Mouse (Mus musculus) G1E (cell line): ENCODE measurements around the gene Thap8. TPM values are rescaled to one million over a fixed set of nuclear protein-coding genes. Genes with fewer than 3 reads are reported as not detected.

ENCODE experiments used
- ATAC-seq: 2 replicates; pipeline ENCODE4 v1.8.0; 2016; ENCODE audit warnings: mild to moderate bottlenecking; ENCODE audit not compliant: insufficient number of reproducible peaks, poor library complexity, low FRiP score, severe bottlenecking; ENCODE audit errors: extremely low read depth
- DNase-seq: peaks from one replicate; pipeline ENCODE4 v3.0.0; 2012; ENCODE audit warnings: low spot score
- H3K27me3 ChIP-seq: 2 replicates; pipeline ENCODE4 v1.6.1; 2012; ENCODE audit warnings: mild to moderate bottlenecking, low read length, inconsistent platforms; ENCODE audit not compliant: insufficient read depth
- H3K36me3 ChIP-seq: replicated peaks from 2 replicates; pipeline ENCODE3; 2012; ENCODE audit warnings: mild to moderate bottlenecking, inconsistent platforms
- H3K4me1 ChIP-seq: 2 replicates; pipeline ENCODE4 v1.6.1; 2012; ENCODE audit warnings: low read depth, low read length, inconsistent platforms, mixed read lengths; ENCODE audit not compliant: insufficient read depth
- H3K4me3 ChIP-seq: 2 replicates; pipeline ENCODE4 v1.5.1; 2012; ENCODE audit warnings: low read depth, mild to moderate bottlenecking, inconsistent platforms, low read length, moderate library complexity, mixed read lengths
- H3K9me3 ChIP-seq: replicated peaks from 2 replicates; pipeline ENCODE4 v1.6.1; 2012; ENCODE audit warnings: inconsistent platforms
- CTCF ChIP-seq: IDR thresholded peaks from 2 replicates; pipeline ENCODE4 v1.5.1; 2012; ENCODE audit warnings: low read depth, low read length, inconsistent platforms, mixed read lengths
- GATA1 ChIP-seq: IDR thresholded peaks from 2 replicates; pipeline ENCODE4 v1.6.1; 2012; ENCODE audit warnings: borderline replicate concordance, low read length, inconsistent platforms, mixed read lengths
- GATA2 ChIP-seq: IDR thresholded peaks from 2 replicates; pipeline ENCODE4 v1.6.1; 2012; ENCODE audit warnings: low read depth, low read length, inconsistent platforms, borderline replicate concordance
- POLR2AphosphoS5 ChIP-seq: IDR thresholded peaks from 2 replicates; pipeline ENCODE4 v1.6.1; 2012; ENCODE audit warnings: low read depth, low read length, inconsistent platforms; ENCODE audit not compliant: insufficient replicate concordance
- TAL1 ChIP-seq: conservative IDR thresholded peaks from 2 replicates; pipeline ENCODE4 v1.6.1; 2012; ENCODE audit warnings: low read depth, low read length, inconsistent platforms, mixed read lengths
- polyA plus RNA-seq: library from polyadenylated mRNA; stranded (reverse); fragments of >175 nt; gene quantifications from 2 replicates; pipeline ENCODE4 v1.2.3, GENCODE M21; 2012
- total RNA-seq, 2 experiments: library from RNA; stranded (forward) in 1 of 2; stranded (reverse) in 1 of 2; fragments of 200-1000 nt in 1 of 2; fragments of >200 nt in 1 of 2; fragmentation: Nextera tagmentation in 1 of 2; gene quantifications; 2 replicates each; pipeline ENCODE4 v1.2.3; 2014 to 2017

The Thap8 gene
- total and polyA plus RNA-seq, 3 experiments: 0.10 to 1.4 (median 1.1) TPM

GRCm38 (mm10) chr7:30291215-30292131, 11.6 kb downstream of the Thap8 start, which contains the start of gene Clip3:
Gene Clip3 (plus strand): TSS chr7:30291728.
- no peaks in the 10 kb centered on the region for H3K9me3 ChIP-seq
- peaks cover 2% of the 10 kb centered on the region for H3K4me1 ChIP-seq
- H3K27me3 ChIP-seq: peaks cover 57% of the 10 kb centered on the region
- DNase-seq (no peak), ATAC-seq (no peak)
- H3K4me3 ChIP-seq: no peak within 1 kb of the TSS
- no peaks in the 10 kb centered on the region for H3K36me3 ChIP-seq
- TF ChIP-seq CTCF (no peak), GATA2 (no peak), POLR2AphosphoS5 (no peak), GATA1 (no peak), TAL1 (no peak)

GRCm38 (mm10) chr7:30293795-30294194, 13.9 kb downstream of the Thap8 start:
- no peak for ATAC-seq
- H3K9me3 ChIP-seq: no peaks in the 10 kb centered on the region

GRCm38 (mm10) chr7:30294296-30294695, 14.4 kb downstream of the Thap8 start:
- Histone ChIP-seq H3K4me1 (peaks cover 9% of the 10 kb centered on the region), H3K36me3 (no peaks in the 10 kb centered on the region), H3K27me3 (peaks cover 42% of the 10 kb centered on the region), H3K4me3 (no peak overlapping the region), H3K9me3 (no peaks in the 10 kb centered on the region)
- TF ChIP-seq GATA2: no peak
- TF ChIP-seq TAL1: no peak
- no peak for TF ChIP-seq POLR2AphosphoS5
- no peak for TF ChIP-seq GATA1
- no peak for TF ChIP-seq CTCF
- ATAC-seq (no peak), DNase-seq (no peak)

More at GRCm38 (mm10) chr7:30293795-30294194, 13.9 kb downstream of the Thap8 start:
- Histone ChIP-seq H3K4me3 (no peak overlapping the region), H3K36me3 (no peaks in the 10 kb centered on the region), H3K4me1 (peaks cover 9% of the 10 kb centered on the region), H3K27me3 (peaks cover 47% of the 10 kb centered on the region)
- no peak for DNase-seq
- no peak for TF ChIP-seq TAL1
- TF ChIP-seq GATA1: no peak
- TF ChIP-seq GATA2: no peak
- TF ChIP-seq POLR2AphosphoS5: no peak
- TF ChIP-seq CTCF: no peak

DNA sequence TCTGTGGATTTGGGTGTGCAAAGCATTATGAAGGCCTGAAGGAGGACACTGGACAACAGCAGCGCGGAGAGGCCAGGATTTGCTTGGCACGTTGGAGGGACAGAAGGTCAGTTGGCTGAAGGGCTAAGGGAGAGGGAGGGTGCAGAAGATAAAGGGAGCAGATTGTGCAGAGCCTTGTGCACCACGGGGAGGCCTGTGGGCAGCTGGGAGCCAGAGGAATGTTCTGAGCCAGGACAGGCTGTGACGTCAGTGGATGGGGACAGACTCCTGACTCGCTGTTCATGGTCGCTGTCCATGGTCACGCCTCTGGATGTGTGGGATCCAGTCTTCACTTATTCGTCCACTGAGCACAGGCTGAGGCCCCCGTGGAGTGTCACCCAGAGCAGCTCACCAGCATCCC, 15.2 kb downstream of the Thap8 start:
- Histone ChIP-seq H3K27me3 (peaks cover 37% of the 10 kb centered on the region), H3K9me3 (no peaks in the 10 kb centered on the region), H3K4me3 (no peak overlapping the region), H3K4me1 (peaks cover 9% of the 10 kb centered on the region), H3K36me3 (no peaks in the 10 kb centered on the region)
- ATAC-seq (no peak), DNase-seq (no peak)
- TF ChIP-seq TAL1 (no peak), GATA1 (no peak), GATA2 (no peak), CTCF (no peak), POLR2AphosphoS5 (no peak)

- peaks cover 25% of the 10 kb centered on the region for H3K27me3 ChIP-seq
- H3K36me3 ChIP-seq: no peaks in the 10 kb centered on the region
- TF ChIP-seq GATA2 (no peak), GATA1 (no peak), TAL1 (no peak), CTCF (no peak), POLR2AphosphoS5 (no peak)
- ATAC-seq (no peak), DNase-seq (no peak)
- no peak overlapping the region for H3K4me3 ChIP-seq
- H3K9me3 ChIP-seq: no peaks in the 10 kb centered on the region
- H3K4me1 ChIP-seq: peaks cover 7% of the 10 kb centered on the region
These were observed 16.9 kb downstream of the Thap8 start for GRCm38 (mm10) chr7:30296816-30297215.

- no peak for DNase-seq
- no peak for TF ChIP-seq CTCF
- peaks cover 27% of the 10 kb centered on the region for H3K27me3 ChIP-seq
- H3K36me3 ChIP-seq: no peaks in the 10 kb centered on the region
- H3K4me3 ChIP-seq: no peak overlapping the region
- H3K4me1 ChIP-seq: peaks cover 7% of the 10 kb centered on the region
- no peak for ATAC-seq
- no peaks in the 10 kb centered on the region for H3K9me3 ChIP-seq
These were observed 17.4 kb downstream of the Thap8 start for GRCm38 (mm10) chr7:30297266-30297665.
